Mouse (Mus musculus) brain, embryonic 14.5 days (tissue): ENCODE data around the gene Supt5. TPM values are rescaled to one million over a fixed set of nuclear protein-coding genes. Genes with fewer than 3 reads are reported as not detected.
A peak's percentile ranks its signal among the peaks of the same experiment; 100 is the strongest.

Source experiments
- DNase-seq: peaks from one replicate; pipeline ENCODE4 v3.0.0-alpha.2; 2011; ENCODE audit warnings: low read depth
- CTCF ChIP-seq: fragments of 200-500 bp; IDR thresholded peaks from 2 replicates; pipeline ENCODE4 v1.5.1; 2012; ENCODE audit warnings: inconsistent platforms, mild to moderate bottlenecking, moderate library complexity, borderline replicate concordance; ENCODE audit not compliant: insufficient read depth, insufficient read length; ENCODE audit errors: extremely low read depth
- POLR2A ChIP-seq: fragments of 200-500 bp; IDR thresholded peaks from 2 replicates; pipeline ENCODE4 v1.6.1; 2012; ENCODE audit warnings: mild to moderate bottlenecking, inconsistent platforms, borderline replicate concordance; ENCODE audit not compliant: poor library complexity, insufficient read depth, insufficient read length, severe bottlenecking; ENCODE audit errors: extremely low read depth
- polyA plus RNA-seq: library from polyadenylated mRNA; depleted of rRNA; stranded (reverse); fragments of >200 nt; gene quantifications from 2 replicates; pipeline ENCODE4 v1.2.3, GENCODE M21; 2012

The Supt5 gene
- polyA plus RNA-seq, 1 experiment, result 118 TPM

GRCm38 (mm10) chr7:28301616-28302433 is 36.7 kb downstream of the Supt5 start, which contains the start of gene Dll3:
Gene Dll3 (minus strand): TSS chr7:28302238.
- TF ChIP-seq POLR2A (peak; percentile 11; the same call in 1 of the 2 replicates), CTCF (peak; percentile 56)
- peak; percentile 92 for DNase-seq

- TF ChIP-seq CTCF (peak; percentile 64; the same call in 1 of the 2 replicates), POLR2A (no peak)
Measured at GRCm38 (mm10) chr7:28298837-28299625, 39.5 kb downstream of the Supt5 start.

GRCm38 (mm10) chr7:28294481-28294880 is 44.1 kb downstream of the Supt5 start:
- TF ChIP-seq POLR2A (peak; percentile 61), CTCF (no peak)
- peak; percentile 92 for DNase-seq

More at GRCm38 (mm10) chr7:28298837-28299625, 39.5 kb downstream of the Supt5 start:
- DNase-seq, result peak; percentile 91

- DNase-seq, result peak; percentile 63
- TF ChIP-seq POLR2A (no peak), CTCF (peak; percentile 21; the same call in 1 of the 2 replicates)
Measured at GRCm38 (mm10) chr7:28290638-28291590, 47.6 kb downstream of the Supt5 start, which contains the start of gene Selenov. Gene Selenov (minus strand): TSS chr7:28291186.

- TF ChIP-seq POLR2A (no peak), CTCF (peak; percentile 17; the same call in 1 of the 2 replicates)
- DNase-seq, result peak; percentile 55
Measured at GRCm38 (mm10) chr7:28290165-28290564, 48.4 kb downstream of the Supt5 start.

- DNase-seq, result no peak
- TF ChIP-seq POLR2A (no peak), CTCF (no peak)
Measured at GRCm38 (mm10) chr7:28280630-28281029, 57.9 kb downstream of the Supt5 start.

GRCm38 (mm10) chr7:28278279-28278652 is 60.3 kb downstream of the Supt5 start:
- no peak for DNase-seq
- TF ChIP-seq CTCF, result no peak
- no peak for TF ChIP-seq POLR2A

- peak; percentile 50; the same call in 1 of the 2 replicates for TF ChIP-seq POLR2A
- peak; percentile 94 for TF ChIP-seq CTCF
- DNase-seq, result peak; percentile 98
Measured at GRCm38 (mm10) chr7:28277615-28278278, 60.8 kb downstream of the Supt5 start, which contains the start of gene Eid2b. Gene Eid2b (plus strand): TSS chr7:28277739.

GRCm38 (mm10) chr7:28277237-28277614 is 61.3 kb downstream of the Supt5 start:
- TF ChIP-seq CTCF (no peak), POLR2A (no peak)
- no peak for DNase-seq

GRCm38 (mm10) chr7:28271761-28272160 is 66.8 kb downstream of the Supt5 start:
- TF ChIP-seq POLR2A, result no peak
- peak; percentile 39; the same call in 1 of the 2 replicates for TF ChIP-seq CTCF
- DNase-seq, result no peak

GRCm38 (mm10) chr7:28269355-28269754 is 69.2 kb downstream of the Supt5 start:
- TF ChIP-seq POLR2A, result no peak
- peak; percentile 46; the same call in 1 of the 2 replicates for TF ChIP-seq CTCF
- no peak for DNase-seq

GRCm38 (mm10) chr7:28268576-28268975 is 70.0 kb downstream of the Supt5 start:
- no peak for DNase-seq
- no peak for TF ChIP-seq CTCF
- TF ChIP-seq POLR2A, result no peak

GRCm38 (mm10) chr7:28268042-28268531 is 70.5 kb downstream of the Supt5 start:
- TF ChIP-seq CTCF (no peak), POLR2A (no peak)
- peak; percentile 65 for DNase-seq
